Mouse (Mus musculus) testis, adult 2 months (tissue): ENCODE results near the gene Acp4.

Experiments
- CTCF ChIP-seq: fragments of 200-500 bp; IDR thresholded peaks from 2 replicates; pipeline ENCODE4 v1.5.1; 2012; ENCODE audit warnings: low read depth, mild to moderate bottlenecking, inconsistent platforms, low read length, moderate library complexity; ENCODE audit not compliant: control insufficient read depth, insufficient read depth, insufficient replicate concordance
- POLR2A ChIP-seq: fragments of 200-500 bp; IDR thresholded peaks from 2 replicates; pipeline ENCODE4 v1.6.1; 2012; ENCODE audit warnings: low read depth, mild to moderate bottlenecking, inconsistent platforms, low read length, moderate library complexity; ENCODE audit not compliant: control insufficient read depth

GRCm38 (mm10) chr7:44306516-44307240 lies 49.5 kb upstream of the Acp4 start, which contains the start of gene Clec11a:
- TF ChIP-seq POLR2A (no peak), CTCF (no peak)
